Mouse (Mus musculus) hematopoietic stem cell, adult 5-6 weeks (primary cell): Measurements from ENCODE around the gene Pik3cd. TPM values are rescaled to one million over a fixed set of nuclear protein-coding genes. Genes with fewer than 3 reads are reported as not detected.
A peak's percentile ranks its signal among the peaks of the same experiment; 100 is the strongest.
"Not testable (repeated sequence)": the region's sequence is repeated elsewhere in the genome, so short reads cannot be mapped to it uniquely, and the experiment has no call there.

Experiments
- ATAC-seq, 2 experiments: fragments of 125-278 bp in 1 of 2; replicated peaks in 1 of 2; 2 replicates each; pipeline ENCODE4 v1.8.0; 2016 to 2017; ENCODE audit warnings: inconsistent platforms in 2 of 2, mild to moderate bottlenecking in 2 of 2, moderate number of reproducible peaks in 2 of 2, low read depth in 1 of 2, moderate TSS enrichment in 1 of 2; ENCODE audit not compliant: low FRiP score in 2 of 2, poor library complexity in 2 of 2, severe bottlenecking in 2 of 2, insufficient read depth in 1 of 2, low TSS enrichment in 1 of 2
- total RNA-seq: library from RNA; stranded (forward); fragments of 172-1452, 232-1000 nt; gene quantifications from 2 replicates; pipeline ENCODE4 v1.2.3, GENCODE M21; 2017

Gene Pik3cd
- total RNA-seq, 1 experiment from 2014 or later: 51.1 TPM

DNA sequence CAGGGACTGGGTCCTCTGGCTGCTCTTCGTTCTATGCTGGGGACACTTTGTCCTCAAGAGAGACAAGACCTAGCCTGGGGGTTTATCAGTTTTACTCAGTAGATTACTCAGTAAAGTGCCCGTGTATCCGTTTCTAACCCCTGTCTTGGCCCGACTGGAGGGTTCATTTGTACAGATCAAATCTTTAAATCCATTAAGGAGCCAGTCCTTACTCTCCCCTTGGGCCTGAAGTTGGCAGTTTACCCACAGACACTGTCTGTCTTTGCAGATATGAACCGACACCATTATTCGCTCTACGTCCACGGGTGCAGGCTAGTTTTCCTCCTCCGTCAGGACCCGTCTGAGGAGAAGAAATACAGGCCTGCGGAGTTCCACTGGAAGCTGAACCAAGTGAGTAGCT lies 67.4 kb downstream of the Pik3cd start:
- ATAC-seq: no peak

DNA sequence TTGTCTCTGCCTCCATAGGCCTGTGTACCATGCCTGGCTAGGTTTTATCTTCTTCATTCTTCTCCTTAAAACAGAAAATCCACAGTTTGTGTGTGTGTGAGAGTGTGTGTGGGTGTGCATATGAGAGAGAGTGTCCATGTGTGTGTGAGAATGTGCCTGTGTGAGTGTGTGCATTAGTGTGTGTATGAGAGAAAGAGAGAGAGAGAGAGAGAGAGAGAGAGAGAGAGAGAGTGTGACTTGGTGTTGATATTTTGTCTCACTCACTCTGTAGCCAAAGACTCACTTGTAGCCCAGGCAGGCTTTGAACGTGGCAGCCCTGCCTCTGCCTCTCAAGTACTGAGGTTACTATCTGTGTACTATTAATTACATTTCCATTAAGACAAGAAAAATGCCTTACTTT lies 68.2 kb downstream of the Pik3cd start:
- no peak for ATAC-seq

DNA sequence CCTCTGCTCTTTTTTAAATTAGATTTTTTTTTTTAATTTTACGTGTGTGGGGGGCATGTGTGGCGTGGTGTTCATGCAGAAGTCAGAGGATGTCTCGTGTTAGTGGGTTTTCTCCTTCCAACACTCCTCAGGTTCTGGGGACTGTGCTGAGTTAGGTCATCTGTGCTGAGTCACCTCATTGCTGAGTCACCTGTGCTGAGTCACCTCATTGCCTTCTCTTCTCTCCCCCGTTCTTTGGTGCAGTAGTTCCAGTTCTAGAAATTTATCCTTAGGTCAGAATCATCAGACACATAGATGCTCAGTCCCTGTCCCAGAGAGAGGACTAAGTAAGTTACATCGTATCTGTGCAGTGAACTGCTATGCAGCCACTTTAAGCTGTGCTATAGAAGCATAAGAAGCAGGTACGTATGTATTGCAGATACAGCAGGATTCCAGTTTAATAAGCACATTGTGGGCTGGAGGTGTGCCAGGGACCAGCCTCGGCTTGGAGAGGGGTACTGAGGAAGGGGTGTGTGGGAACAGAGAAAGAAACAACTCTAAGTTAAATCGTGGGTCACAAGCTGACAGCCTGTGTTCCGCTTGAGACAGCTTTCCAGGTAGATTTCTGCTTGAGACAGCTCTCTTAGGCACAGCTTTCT lies 69.6 kb downstream of the Pik3cd start:
- ATAC-seq: no peak

DNA sequence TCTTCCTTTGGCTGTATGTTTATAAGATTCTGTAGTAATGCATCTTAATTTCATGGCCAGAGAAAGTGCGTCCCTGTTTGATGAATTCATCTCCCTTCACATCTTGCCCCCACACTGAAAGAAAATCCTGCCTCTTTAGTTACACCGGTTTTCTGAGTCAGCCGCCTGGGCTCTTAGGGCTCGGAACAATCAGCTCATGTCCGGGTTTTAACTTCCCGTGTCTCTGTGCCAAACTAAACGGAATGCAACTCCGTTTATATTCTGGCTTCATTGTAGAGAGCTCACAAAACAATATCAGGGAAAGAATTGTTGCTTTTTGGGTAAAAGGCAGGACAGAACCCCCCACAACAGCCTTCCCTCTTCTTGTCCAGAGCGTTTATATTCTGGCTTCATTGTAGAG lies 73.6 kb downstream of the Pik3cd start:
- no peak for ATAC-seq

DNA sequence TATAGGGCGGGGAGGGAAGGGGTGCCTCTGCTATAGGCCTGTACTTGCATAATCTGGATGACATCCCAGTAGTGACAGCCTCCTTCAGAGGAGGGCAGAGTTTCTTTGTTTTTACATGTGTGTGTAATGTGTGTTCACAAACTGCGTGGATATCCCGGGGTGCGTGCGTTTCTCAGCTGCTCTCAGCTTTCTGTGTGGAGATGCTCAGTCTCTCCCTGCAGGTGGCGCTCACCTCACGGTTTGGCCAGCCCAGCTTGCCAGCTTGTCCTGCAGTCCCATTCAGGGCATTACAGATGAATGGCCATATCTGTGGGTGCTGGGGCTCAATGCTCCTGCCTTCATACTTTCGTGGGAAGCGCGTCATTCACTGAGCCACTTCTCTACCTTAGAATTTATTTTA lies 74.0 kb downstream of the Pik3cd start:
- peak; percentile 80 to 86 for ATAC-seq

DNA sequence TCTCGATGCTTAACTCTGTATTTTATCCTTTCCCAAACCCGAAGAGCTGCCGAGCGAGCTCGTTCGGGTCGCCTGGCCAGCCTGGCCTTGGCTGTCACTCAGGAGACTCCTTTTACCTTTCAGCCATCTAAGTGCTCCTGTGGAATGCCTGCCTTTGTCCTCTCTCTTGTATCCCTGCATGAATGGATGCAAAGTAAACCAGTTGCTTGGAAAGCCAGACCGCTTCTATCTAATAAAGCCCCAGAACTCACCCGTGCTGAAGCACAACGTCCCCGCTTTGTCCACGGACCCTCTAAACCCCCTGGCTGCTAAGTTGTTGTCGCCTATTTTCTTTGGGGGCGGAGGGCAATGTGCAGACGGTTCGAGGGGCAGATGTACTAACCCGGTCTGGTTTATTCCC lies 75.6 kb downstream of the Pik3cd start:
- no peak for ATAC-seq

DNA sequence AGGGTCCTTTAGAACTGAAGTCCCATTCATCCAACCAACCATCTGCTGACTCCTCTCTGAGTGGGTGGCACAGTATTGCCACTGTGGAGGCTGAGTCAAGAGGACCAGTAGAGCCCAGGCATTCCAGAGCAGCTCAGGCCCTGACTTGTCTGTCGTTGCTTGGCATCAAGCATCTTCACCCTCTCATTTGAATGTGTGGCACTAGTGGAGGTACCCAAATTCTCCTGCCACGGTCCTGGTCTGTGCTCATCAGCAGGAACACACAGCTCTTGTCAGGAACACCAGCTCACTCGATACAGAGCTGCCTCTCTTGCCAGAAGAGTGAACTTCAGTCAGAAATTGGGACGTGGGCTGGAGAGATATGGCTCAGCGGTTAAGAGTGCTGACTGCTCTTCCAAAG lies 78.7 kb downstream of the Pik3cd start:
- ATAC-seq: no peak

DNA sequence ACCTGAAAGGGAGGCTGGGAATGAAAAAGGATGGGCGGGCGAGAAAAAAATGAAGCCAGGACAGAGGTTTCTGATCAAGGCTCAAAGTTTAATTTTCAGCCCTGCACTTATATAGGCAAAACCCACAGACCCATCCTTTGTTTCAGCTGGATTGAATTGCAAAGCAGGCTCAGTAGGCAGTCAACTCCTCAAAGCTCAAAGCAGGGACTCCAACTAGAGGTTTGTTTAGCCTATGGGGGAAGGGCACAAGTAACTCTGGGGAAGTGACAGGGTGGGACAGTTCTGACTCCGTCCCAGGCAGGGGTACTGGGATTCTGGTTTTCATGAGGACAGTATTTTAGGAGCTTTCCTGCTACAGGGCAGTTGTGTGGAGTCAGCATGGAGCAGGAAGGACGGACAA lies 81.1 kb downstream of the Pik3cd start:
- no peak for ATAC-seq

DNA sequence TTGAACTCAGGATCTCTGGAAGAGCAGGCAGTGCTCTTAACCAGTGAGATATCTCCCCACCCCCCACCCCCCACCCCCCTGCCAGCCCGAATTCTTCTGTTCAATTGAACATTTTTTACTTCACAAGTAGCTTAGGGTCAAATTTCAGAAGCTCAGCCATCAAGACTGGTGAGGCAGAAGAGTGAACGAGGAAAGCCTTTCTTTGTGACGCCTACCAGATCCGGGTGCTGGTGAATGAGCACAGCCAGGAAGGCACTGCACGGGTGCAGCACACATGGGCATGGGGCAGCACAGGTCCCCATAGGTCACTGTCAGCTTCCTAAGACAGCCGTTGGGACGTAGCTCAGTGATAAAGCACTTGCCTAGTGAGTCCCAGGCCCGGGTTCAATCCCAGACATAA lies 82.4 kb downstream of the Pik3cd start:
- ATAC-seq: no peak

DNA sequence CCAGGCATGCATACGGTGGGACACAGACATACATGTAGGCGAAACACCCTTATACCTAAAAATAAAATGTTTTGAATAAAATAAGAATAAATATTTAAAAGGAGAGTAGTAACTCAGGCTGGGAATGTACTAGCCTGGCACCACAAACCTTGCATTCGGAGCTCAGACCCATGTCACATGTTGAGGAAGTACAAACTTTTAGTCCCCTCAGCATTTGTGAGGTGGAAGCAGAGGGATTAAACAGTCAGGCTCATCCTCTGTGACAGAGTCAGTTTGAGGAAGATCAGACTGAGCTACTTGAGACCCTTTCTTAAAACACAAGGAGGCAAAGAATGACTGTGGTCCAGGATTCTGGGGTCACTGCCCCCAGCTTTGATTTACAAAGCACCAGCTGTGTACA lies 85.4 kb downstream of the Pik3cd start:
- ATAC-seq: not testable (repeated sequence)

DNA sequence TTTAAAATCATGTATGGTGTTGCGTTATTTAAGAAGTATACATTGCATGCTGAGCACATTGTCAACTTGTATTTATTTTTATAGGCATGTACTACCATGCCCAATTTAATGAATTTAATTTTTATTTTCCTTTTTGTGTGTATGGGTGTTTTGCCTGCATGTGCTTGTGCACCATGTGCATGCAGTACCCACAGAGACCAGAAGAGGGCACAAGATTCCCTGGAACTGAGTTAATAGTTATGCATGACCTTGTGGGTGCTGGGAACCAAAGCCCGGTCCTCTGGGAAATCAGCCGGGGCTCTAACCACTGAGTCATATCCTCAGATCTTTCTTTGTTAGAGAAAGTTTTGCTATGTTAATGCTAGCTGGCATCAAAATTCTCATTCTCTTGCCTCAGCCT lies 87.5 kb downstream of the Pik3cd start:
- no peak for ATAC-seq

DNA sequence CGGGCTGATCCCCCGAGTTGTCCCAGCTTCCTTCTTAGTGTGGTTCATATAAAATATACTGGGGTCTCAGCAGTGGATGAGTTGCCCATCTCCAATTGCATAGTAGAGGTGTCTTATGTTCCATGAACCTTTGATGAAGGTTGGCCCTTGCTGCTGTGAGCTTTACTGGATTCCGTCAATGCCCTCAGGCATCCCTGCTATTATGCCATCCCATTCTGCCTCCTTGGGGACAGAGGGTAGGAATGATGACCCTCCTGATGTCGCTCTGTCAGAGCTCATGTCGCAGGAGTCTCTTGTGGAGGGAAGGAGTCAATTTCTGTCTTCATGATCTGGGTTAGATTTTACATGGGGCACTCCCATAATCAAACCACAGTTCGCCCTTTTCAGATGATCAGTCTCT lies 88.9 kb downstream of the Pik3cd start:
- ATAC-seq: not testable (repeated sequence)

DNA sequence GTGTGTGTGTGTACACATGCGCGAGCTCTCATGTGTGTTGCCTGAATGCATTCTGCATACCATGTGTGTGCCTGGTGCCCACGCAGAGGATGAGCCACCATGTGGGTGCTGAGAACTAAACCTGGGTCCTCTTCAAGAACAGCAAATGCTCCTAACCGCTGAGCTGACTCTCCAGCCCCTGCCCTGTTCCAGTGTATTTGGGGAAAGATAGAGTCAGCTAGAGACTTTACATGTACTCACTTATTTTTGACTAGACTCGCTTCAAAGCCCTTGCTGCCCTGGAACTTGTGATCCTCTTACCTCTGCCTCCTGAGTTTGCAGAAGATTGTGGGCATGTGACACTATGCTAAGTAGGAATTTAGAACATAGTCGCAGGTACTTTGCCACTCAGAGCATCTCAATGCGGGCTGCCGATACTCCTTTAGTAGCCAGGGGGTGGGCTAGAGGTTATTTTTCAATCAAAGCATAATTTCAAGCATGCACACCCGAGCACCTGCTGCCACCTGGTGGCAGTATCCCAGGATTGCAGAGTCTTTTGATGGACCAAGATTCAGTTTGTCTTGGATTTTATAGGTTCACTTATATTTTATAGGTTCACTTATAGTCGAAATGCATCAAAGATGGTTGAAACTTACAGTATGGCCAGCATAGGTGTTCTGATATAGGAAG lies 90.9 kb downstream of the Pik3cd start:
- ATAC-seq: no peak

DNA sequence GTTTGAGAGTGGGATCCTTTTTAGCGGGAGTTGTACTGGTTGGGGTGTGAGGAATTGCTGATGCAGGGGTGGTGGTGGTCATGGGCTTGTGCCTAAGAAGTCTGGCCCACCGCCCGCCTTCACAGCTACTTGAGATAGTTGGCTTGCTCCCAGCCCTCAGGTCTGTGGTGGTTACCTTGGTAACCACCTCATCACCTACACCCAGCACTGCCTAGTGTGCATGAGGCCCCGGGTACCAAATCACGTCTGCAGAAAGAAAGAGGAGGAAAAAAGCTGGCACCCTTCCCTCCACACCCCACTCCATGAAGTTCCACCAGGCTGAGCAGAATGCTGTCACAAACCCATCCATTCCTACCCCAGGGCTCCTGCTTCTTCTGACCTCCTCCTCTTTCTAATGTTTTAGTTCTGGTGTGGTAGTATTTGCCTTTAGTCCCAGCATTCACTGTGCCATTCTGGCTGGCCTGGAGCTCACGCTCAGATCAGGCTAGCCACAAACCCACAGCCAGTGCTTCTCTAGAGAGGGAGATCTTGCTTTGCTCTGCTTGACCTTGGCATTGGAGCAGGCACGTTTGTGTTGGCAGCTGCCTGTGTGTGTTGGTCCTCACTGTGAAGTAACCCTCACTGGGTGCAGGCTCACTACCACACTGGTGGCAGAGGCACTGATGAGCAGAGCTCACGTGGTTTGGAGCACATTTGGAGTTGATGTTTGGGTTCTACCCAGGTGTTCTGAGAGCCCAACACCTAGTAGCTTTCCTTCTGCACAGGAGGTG lies 92.9 kb downstream of the Pik3cd start:
- ATAC-seq: no peak

DNA sequence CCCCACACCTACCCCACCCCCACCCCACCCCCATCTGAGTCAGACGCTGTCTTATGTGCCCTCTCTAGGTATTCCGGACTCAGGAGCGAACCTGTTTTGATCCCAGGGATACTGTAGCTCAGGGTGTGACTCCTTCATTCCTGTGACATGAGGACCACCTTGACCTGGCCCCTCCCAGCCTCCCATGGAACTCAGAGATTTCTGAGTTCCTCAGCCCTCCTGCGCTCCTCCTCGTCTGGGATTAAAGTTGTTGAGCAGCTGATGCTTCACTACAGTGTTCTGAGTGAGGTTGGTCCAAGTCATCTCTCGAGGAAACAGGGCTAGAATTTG lies 94.1 kb downstream of the Pik3cd start:
- ATAC-seq: no peak

DNA sequence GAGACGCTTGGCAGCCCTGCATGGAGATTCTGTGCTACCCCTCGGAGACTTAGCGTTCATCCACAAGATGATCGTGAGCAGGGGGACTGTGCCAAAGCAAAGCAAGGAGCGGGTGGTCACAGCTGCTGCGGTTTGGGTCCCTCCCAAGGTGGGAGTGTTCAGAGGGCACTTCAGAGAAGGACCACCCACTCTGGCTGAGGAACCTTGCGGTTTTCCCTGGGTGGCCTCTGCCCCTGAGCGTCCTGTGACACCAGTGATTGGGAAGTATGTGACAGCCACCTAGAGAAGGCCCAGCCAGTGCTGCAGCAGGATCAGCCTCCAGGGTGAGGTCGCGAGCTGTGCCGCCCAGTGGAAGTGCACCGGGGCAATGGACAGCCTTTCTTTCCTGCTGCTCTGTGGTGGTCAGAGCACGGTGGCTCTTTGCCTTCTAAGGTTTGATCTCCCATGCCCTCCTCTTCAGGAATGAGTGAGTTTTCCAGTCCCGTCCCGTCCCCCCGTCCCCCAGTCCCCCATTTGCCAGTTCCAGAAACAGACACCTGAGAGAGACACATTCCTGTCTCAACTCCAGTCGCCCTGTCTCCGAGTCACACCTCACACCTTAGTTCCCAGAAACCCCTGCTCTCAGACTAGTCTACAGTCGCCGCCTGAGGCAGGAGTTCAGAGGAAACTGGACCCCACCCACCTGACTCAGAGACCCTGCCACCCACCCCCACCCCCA lies 94.6 kb downstream of the Pik3cd start:
- ATAC-seq: peak; percentile 80 to 92

DNA sequence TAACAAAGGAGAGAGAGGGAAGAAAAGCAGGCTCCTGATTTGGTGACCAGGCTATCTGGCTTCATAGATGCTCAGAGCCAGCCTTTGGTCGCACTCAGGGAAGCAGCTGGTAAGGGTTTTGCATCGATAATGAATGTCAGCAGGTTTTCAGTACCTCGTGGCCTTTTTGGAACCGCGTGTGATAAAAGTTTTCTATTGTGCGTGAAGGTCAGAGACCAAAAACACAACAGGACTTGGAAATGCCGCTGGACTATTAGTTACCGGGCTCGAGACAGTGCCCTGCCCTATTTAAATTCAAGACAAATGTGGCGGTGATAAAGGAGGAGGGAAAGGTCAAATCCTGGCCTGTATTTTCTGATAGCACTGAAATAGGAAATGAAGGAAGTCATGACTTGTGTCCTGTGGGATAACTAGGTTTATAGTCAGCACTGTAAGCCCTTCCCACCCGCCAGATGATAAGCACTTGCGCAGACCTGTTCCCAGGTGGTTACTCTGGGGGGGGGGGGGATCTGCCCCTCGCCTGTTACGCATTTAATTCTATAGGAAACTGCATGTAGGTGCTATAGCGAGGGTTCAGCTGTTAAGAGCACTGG lies 95.5 kb downstream of the Pik3cd start:
- no peak for ATAC-seq

DNA sequence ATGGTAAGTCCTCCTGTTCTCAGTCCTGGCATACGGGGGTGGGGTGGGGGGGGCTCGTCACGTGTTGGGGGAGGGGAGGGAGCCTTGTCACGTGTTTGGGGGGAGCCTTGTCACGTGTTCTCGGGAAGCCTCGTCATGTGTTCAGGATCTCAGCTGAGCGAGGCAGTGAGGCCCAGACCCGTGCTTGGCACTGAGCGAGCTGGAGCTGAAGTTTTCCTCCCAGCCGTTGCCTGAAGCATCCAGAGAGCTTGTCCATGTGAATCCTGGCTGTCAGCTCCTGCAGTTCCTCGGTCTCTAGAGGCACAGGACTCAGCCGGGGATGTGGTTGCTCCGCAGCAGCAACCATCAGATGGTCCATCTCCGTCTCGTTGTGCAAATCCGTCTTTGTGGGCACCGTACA lies 96.3 kb downstream of the Pik3cd start:
- no peak for ATAC-seq
